Mouse (Mus musculus) intestine, postnatal 0 days (tissue): ENCODE measurements at regions not wholly inside any gene's neighbourhood (a gene's known extent, or its start where the extent isn't known, plus 50 kb on each side); places are given as distances from the start of the nearest gene placed in this dataset.

Experiments
- ATAC-seq: fragments of 200-750 bp; cut with Nextera tagmentation; 2 replicates; pipeline ENCODE4 v1.8.0; 2017; ENCODE audit warnings: mild to moderate bottlenecking, moderate TSS enrichment, moderate library complexity
- H3K27ac ChIP-seq: fragments of 300-500 bp; sonication (generic); 2 replicates; pipeline ENCODE4 v1.5.1; 2014; ENCODE audit warnings: mild to moderate bottlenecking, low read depth, low read length, moderate library complexity
- H3K27me3 ChIP-seq: fragments of 300-500 bp; sonication (generic); replicated peaks from 2 replicates; pipeline ENCODE4 v1.6.1; 2014; ENCODE audit warnings: low read length, mixed read lengths; ENCODE audit not compliant: control insufficient read depth, insufficient read depth
- H3K36me3 ChIP-seq: fragments of 300-500 bp; sonication (generic); 2 replicates; pipeline ENCODE4 v1.6.1; 2014; ENCODE audit warnings: mild to moderate bottlenecking, moderate library complexity; ENCODE audit not compliant: control insufficient read depth, insufficient read depth
- H3K4me1 ChIP-seq: fragments of 300-500 bp; sonication (generic); replicated peaks from 2 replicates; pipeline ENCODE4 v1.6.1; 2014; ENCODE audit warnings: antibody characterized with exemption, low read length, mixed read lengths; ENCODE audit not compliant: control insufficient read depth, insufficient read depth
- H3K4me2 ChIP-seq: fragments of 300-500 bp; sonication (generic); replicated peaks from 2 replicates; pipeline ENCODE4 v1.6.1; 2014; ENCODE audit warnings: low read depth, mild to moderate bottlenecking, moderate library complexity
- H3K4me3 ChIP-seq: fragments of 300-500 bp; sonication (generic); 2 replicates; pipeline ENCODE4 v1.5.1; 2014; ENCODE audit warnings: low read depth, low read length
- H3K9ac ChIP-seq: fragments of 300-500 bp; sonication (generic); 2 replicates; pipeline ENCODE4 v1.6.1; 2014; ENCODE audit warnings: mild to moderate bottlenecking, low read depth, low read length
- H3K9me3 ChIP-seq: fragments of 300-500 bp; sonication (generic); 2 replicates; pipeline ENCODE4 v1.6.1; 2016; ENCODE audit warnings: mixed run types; ENCODE audit not compliant: control insufficient read depth
- CTCF ChIP-seq: sonication (generic); IDR thresholded peaks from 2 replicates; pipeline ENCODE4 v1.5.1; 2016; ENCODE audit warnings: low read depth, mild to moderate bottlenecking, control low read depth, antibody characterized with exemption, moderate library complexity
- WGBS: fragments of 180-500 bp; shearing (Covaris S2); extraction: QIAGEN DNeasy Blood & Tissue Kit; methylation state at CpG from one replicate; pipeline ENCODE4 v1.1.7; 2014; 5-methylcytosine and 5-hydroxymethylcytosine counted together

- H3K9ac ChIP-seq = no peak overlapping the region
- WGBS = 63% methylated on average over 7 of the region's 7 CpGs
- no peaks in the 10 kb centered on the region for H3K27me3 ChIP-seq
- H3K4me1 ChIP-seq = no peaks in the 10 kb centered on the region
- H3K9me3 ChIP-seq = no peaks in the 10 kb centered on the region
- no peak for ATAC-seq
- no peak for TF ChIP-seq CTCF
- H3K27ac ChIP-seq = no peak overlapping the region
- no peak overlapping the region for H3K4me3 ChIP-seq
- no peak overlapping the region for H3K4me2 ChIP-seq
- H3K36me3 ChIP-seq = no peaks in the 10 kb centered on the region
These were observed 55.8 kb upstream of the Klf9 start for GRCm38 (mm10) chr19:23085173-23085660.

- no peaks in the 10 kb centered on the region for H3K4me1 ChIP-seq
- H3K36me3 ChIP-seq = no peaks in the 10 kb centered on the region
- H3K9me3 ChIP-seq = no peaks in the 10 kb centered on the region
- H3K27me3 ChIP-seq = no peaks in the 10 kb centered on the region
- H3K4me2 ChIP-seq = no peak overlapping the region
- no peak overlapping the region for H3K27ac ChIP-seq
- ATAC-seq = no peak
- TF ChIP-seq CTCF = no peak
- H3K9ac ChIP-seq = no peak overlapping the region
- 89% methylated on average over 3 of the region's 3 CpGs for WGBS
- H3K4me3 ChIP-seq = no peak overlapping the region
These were observed 53.5 kb upstream of the Klf9 start for GRCm38 (mm10) chr19:23087575-23087974.

GRCm38 (mm10) chr19:23089081-23089480 is 51.9 kb upstream of the Klf9 start:
- Histone ChIP-seq H3K4me3 (no peak overlapping the region), H3K4me2 (no peak overlapping the region), H3K4me1 (no peaks in the 10 kb centered on the region), H3K9ac (no peak overlapping the region), H3K9me3 (no peaks in the 10 kb centered on the region), H3K27ac (no peak overlapping the region), H3K36me3 (no peaks in the 10 kb centered on the region), H3K27me3 (no peaks in the 10 kb centered on the region)
- ATAC-seq = no peak
- WGBS = 100% methylated on average over 1 of the region's 1 CpGs
- TF ChIP-seq CTCF = no peak

- WGBS = 87% methylated on average over 8 of the region's 8 CpGs
- Histone ChIP-seq H3K36me3 (no peaks in the 10 kb centered on the region), H3K4me3 (no peak overlapping the region), H3K4me1 (no peaks in the 10 kb centered on the region), H3K9ac (no peak overlapping the region), H3K9me3 (no peaks in the 10 kb centered on the region), H3K4me2 (no peak overlapping the region), H3K27ac (no peak overlapping the region), H3K27me3 (no peaks in the 10 kb centered on the region)
- no peak for TF ChIP-seq CTCF
- no peak for ATAC-seq
These were observed 51.1 kb upstream of the Klf9 start for GRCm38 (mm10) chr19:23089761-23090514.
